Mouse (Mus musculus) layer of hippocampus, adult 9-10 months (tissue): ENCODE data around the gene Mapk9.

ENCODE experiments used
- DNase-seq: peaks from one replicate; pipeline ENCODE4 v3.0.0; 2022; ENCODE audit warnings: low spot score

Mapk9 gene

GRCm38 (mm10) chr11:49840666-49841065 is 5.9 kb upstream of the Mapk9 start:
- DNase-seq: no peak

GRCm38 (mm10) chr11:49841886-49842285 is 4.7 kb upstream of the Mapk9 start:
- DNase-seq: no peak

GRCm38 (mm10) chr11:49842718-49843117 is 3.8 kb upstream of the Mapk9 start:
- no peak for DNase-seq

- DNase-seq: no peak
Observed at GRCm38 (mm10) chr11:49844311-49844710, 2.2 kb upstream of the Mapk9 start.

GRCm38 (mm10) chr11:49844969-49845368 is 1.6 kb upstream of the Mapk9 start:
- no peak for DNase-seq

- no peak for DNase-seq
Observed at GRCm38 (mm10) chr11:49845958-49846357, 593 bp upstream of the Mapk9 start.

- no peak for DNase-seq
Observed at GRCm38 (mm10) chr11:49847071-49847810, 690 bp downstream of the Mapk9 start.

DNA sequence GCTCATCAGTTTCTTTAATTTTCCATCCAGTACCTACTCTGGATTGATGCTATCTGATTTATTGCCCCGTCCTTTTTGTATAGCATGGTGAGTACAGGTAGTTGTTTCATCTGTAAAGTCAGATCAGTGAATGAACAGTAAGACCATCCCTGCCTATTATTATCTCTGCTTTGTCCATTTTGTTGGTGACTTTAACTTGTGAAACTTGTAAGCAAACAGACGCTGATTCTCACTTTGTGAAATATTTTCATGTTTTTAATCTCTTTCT is 1.2 kb downstream of the Mapk9 start:
- no peak for DNase-seq

DNA sequence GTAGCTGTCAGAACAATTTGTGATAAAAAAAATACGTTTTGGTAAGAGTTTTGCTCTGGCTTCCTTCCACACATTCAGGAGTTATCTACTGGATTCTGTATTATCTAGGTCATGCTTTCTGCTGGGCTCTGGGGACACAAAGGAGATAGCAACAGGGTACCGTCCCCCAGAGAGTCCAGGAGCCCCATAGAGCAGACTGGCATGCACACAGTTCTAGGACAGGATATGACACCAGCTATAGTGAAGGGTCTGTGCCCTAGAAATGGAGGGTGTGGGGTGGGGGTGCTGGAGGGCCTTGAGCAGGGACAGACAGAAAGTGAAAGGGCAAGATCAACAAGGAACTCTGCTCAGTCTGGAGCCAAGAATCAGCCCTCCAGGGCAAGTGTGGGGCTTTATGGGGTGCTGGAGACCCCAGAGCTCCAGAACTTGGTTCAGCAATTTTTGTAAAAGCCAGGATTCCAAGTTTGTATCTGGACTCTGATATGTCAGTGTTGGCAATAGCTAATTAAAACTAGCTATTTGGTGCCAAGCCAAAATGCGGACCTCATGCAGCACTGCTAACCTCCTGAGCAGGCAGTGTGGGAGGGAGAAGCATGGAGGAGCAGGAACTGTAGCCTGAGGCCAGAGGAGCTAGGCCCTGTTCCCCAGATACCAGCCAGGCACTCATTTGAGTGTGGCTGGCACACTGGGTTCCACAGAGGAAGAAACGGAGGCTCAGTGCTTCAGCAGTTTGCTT is 1.7 kb downstream of the Mapk9 start:
- DNase-seq: no peak

DNA sequence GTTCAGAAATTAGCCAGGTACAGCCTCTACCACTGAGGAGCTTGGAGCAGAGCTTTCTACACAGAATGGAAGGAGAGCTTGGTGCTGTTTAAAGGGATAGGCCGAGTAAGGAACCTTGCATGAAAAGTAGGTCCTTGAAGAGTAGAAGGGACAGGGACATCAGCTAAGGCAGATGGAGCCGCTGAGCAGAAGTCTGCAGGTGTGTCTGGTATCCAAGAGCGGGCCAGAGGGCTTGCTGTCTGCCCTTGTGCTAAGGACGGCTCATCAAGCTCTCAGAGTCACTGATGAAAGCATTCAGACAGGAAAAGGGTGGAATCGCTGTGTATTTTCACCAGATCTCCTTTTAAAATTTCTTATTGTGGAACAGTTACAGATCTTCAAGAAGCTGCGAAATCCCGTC is 3.8 kb downstream of the Mapk9 start:
- DNase-seq: no peak

- DNase-seq: no peak
Observed at GRCm38 (mm10) chr11:49855144-49855543, 8.6 kb downstream of the Mapk9 start.

GRCm38 (mm10) chr11:49861139-49861538 is 14.6 kb downstream of the Mapk9 start:
- no peak for DNase-seq

- DNase-seq: no peak
Observed at GRCm38 (mm10) chr11:49863926-49864325, 17.4 kb downstream of the Mapk9 start.

DNA sequence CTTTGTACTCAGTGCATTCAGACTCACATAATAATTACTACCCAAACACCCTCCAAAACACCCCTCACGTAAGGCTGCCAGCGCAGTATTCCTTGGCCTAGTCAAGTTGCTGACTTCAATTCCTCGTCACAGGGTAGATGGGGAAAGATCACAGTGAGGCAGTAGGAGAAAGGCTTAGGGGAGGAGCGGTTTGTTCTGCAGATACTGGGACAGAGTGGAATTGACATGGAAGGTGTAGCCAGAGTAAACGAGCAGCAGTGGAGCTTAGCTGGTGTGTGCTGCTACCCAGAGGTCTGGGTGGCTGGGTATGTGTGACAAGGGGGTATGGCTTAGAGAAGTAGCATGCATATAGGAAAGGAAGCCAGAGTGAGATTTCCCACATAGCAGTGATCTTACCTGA is 20.8 kb downstream of the Mapk9 start:
- DNase-seq: no peak

DNA sequence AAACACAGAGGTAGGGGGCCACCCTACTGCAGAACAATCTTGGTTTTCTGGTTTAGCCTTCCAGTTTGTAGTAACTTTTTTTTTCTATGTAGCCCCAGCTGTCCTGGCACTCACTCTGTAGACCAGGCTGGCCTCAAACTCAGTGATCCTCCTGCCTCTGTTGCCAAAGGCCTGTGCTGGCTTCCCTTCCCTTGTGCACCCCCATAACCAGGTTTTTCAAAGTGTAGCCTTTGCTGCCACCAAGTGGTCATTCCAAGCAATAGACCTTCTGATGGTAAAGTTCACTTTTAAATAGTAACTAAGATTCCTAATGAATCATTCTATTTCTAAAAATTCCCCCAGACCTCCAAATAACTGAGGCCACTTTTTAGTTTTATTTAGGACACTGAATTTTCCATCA is 23.2 kb downstream of the Mapk9 start:
- DNase-seq: no peak

DNA sequence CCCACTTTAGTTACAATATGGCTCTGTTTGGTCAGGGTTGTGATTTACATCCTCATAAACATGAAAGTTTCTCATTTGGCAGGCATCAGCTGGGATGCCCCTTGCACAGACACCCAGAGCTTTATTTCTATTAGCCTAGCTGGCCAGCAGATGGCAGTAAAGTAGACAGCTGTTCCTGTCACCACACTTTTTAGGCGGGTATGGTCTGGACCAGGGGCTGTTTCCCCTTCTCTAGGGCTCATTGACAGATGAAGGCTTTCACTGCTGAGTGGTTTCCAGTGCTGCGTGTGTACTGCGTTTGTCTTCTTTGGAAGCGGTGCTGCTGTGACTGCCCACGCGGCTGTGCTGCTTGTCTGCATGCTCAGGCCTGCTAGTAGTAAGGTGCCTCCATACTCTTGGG is 25.4 kb downstream of the Mapk9 start:
- no peak for DNase-seq

DNA sequence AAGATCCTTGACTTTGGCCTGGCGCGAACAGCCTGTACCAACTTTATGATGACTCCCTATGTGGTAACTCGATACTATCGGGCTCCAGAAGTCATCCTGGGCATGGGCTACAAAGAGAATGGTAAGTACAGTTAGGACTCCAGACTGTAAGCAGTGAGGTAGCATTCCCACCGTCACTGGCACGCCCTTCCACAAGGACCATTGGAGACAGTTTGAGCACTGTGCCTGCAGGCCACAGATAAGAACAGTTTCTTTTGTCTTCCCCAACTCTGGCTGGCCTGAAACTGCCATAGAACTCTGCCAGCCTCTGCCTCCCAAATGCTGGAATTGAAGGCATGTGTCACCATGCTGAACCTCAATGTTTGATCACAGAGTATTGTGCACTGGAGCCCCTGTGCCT is 26.2 kb downstream of the Mapk9 start:
- DNase-seq: no peak

GRCm38 (mm10) chr11:49876948-49877817 is 30.6 kb downstream of the Mapk9 start:
- no peak for DNase-seq

GRCm38 (mm10) chr11:49879950-49880642 is 33.5 kb downstream of the Mapk9 start:
- no peak for DNase-seq

DNA sequence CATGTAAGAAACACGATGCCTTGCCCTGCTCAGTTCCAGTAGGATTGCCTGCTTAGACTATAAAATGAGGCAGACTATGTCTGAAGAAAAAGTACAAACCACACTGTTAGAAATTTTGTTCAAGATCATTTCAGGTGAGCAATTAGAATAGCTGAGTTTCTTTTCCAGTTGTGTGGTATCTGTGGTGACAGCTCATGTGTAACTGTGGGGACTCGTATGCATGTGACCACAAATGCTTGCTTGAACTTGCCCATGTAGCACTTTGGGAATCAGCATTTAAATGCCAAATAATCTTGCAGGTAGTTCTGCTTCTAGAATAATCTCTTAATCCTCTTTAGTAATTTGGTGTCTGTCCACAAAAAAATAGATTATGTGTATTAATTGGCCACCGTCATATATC is 36.8 kb downstream of the Mapk9 start:
- no peak for DNase-seq

- DNase-seq: no peak
Observed at GRCm38 (mm10) chr11:49888469-49888868, 41.9 kb downstream of the Mapk9 start.

- no peak for DNase-seq
Observed at GRCm38 (mm10) chr11:49891993-49892392, 45.4 kb downstream of the Mapk9 start.
